Mouse (Mus musculus): ENCODE results near the gene Dennd5b.

DNA sequence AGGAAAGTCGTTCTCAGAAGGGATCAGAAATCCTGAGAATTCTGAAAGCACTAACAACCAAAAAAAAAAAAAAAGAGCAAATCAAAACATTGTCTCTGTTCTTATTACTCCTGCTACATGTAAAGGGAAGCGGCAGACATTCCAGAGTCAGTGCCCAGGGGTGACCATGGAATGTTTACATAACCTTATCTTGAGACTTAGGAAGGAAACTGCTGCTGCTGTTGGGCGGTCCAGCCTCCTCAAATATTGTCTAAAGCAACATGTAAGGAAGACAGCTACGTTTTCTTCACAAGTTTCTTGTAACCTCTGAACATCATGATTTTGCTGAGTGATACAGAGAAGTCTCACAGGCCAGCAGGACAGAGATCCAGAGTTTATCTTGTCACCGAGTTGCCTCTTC, 8.0 kb downstream of the Dennd5b start:
- no peak for TF ChIP-seq CTCF (IDR thresholded peaks at IDR 0.05 in 2 of 3, conservative IDR thresholded peaks at IDR 0.05 in 1 of 3; ENCODE audit: control insufficient read depth in 1 of 3, insufficient read depth in 1 of 3, low read depth in 2 of 3, low read length in 3 of 3, poor library complexity in 1 of 3, severe bottlenecking in 1 of 3)
- no peak for TF ChIP-seq EP300 (IDR thresholded peaks at IDR 0.05; ENCODE audit: low read depth in 1 of 2, low read length in 2 of 2)
- no peak for TF ChIP-seq POLR2A (IDR thresholded peaks at IDR 0.05; ENCODE audit: control insufficient read depth in 1 of 2, insufficient read depth in 1 of 2, low read depth in 1 of 2, low read length in 2 of 2, poor library complexity in 1 of 2)
- no peak for TF ChIP-seq GATA1 (IDR thresholded peaks at IDR 0.05; ENCODE audit: low read depth, low read length)
- no peak for TF ChIP-seq SMC3 (IDR thresholded peaks at IDR 0.05; ENCODE audit: low read depth, low read length)

All from MEL (cell line).